Mouse (Mus musculus): ENCODE results near the gene Gpx3. TPM values are rescaled to one million over a fixed set of nuclear protein-coding genes. Genes with fewer than 3 reads are reported as not detected.

The Gpx3 gene
- polyA plus RNA-seq, 1 experiment from 2014 or later = 535 TPM

GRCm38 (mm10) chr11:54862621-54863520, 39.4 kb upstream of the Gpx3 start:
- Histone ChIP-seq H3K4me3 (ENCODE audit: low read depth, low read length) (no peak overlapping the region), H3K27me3 (replicated peaks; ENCODE audit: insufficient read depth, low read length) (no peaks in the 10 kb centered on the region), H3K9me3 (ENCODE audit: low read length) (no peaks in the 10 kb centered on the region), H3K4me1 (ENCODE audit: insufficient read depth, low read depth, low read length) (no peaks in the 10 kb centered on the region), H3K36me3 (ENCODE audit: insufficient read depth, low read length) (no peaks in the 10 kb centered on the region), H3K27ac (ENCODE audit: low read length) (no peak overlapping the region), H3K9ac (replicated peaks; ENCODE audit: low read depth) (no peak overlapping the region), H3K4me2 (replicated peaks; ENCODE audit: low read depth, low read length) (no peak overlapping the region)
- DNase-seq (ENCODE audit: low spot score) (peak; percentile 69), ATAC-seq (no peak)
- WGBS = 38% methylated on average over 10 of the region's 10 CpGs
- TF ChIP-seq EP300 (IDR thresholded peaks at IDR 0.05) = no peak
- peak; percentile 87 for TF ChIP-seq CTCF (IDR thresholded peaks at IDR 0.05)

- ATAC-seq (no peak), DNase-seq (ENCODE audit: low spot score) (no peak)
- Histone ChIP-seq H3K27me3 (replicated peaks; ENCODE audit: insufficient read depth, low read length) (no peaks in the 10 kb centered on the region), H3K9ac (replicated peaks; ENCODE audit: low read depth) (peak overlapping the region; percentile 78; the same call in 1 of the 2 replicates), H3K36me3 (ENCODE audit: insufficient read depth, low read length) (no peaks in the 10 kb centered on the region), H3K9me3 (ENCODE audit: low read length) (no peaks in the 10 kb centered on the region), H3K27ac (ENCODE audit: low read length) (peak overlapping the region; percentile 93), H3K4me1 (ENCODE audit: insufficient read depth, low read depth, low read length) (no peaks in the 10 kb centered on the region), H3K4me2 (replicated peaks; ENCODE audit: low read depth, low read length) (peak overlapping the region; percentile 83), H3K4me3 (ENCODE audit: low read depth, low read length) (peak overlapping the region; percentile 82)
- 66% methylated on average over 6 of the region's 6 CpGs for WGBS
- TF ChIP-seq CTCF (IDR thresholded peaks at IDR 0.05) (no peak), EP300 (IDR thresholded peaks at IDR 0.05) (no peak)
Observed at GRCm38 (mm10) chr11:54865330-54866085, 36.7 kb upstream of the Gpx3 start.

GRCm38 (mm10) chr11:54866119-54867048, 35.9 kb upstream of the Gpx3 start, which contains the start of gene Hint1:
Hint1 (plus strand) TSS chr11:54866383.
- H3K4me1 ChIP-seq (ENCODE audit: insufficient read depth, low read depth, low read length) = no peaks in the 10 kb centered on the region
- DNase-seq (ENCODE audit: low spot score) (peak; percentile 95), ATAC-seq (peak; percentile 90)
- H3K4me2 ChIP-seq (replicated peaks; ENCODE audit: low read depth, low read length) = peak within 1 kb of the TSS; percentile 83
- H3K27me3 ChIP-seq (replicated peaks; ENCODE audit: insufficient read depth, low read length) = no peaks in the 10 kb centered on the region
- H3K36me3 ChIP-seq (ENCODE audit: insufficient read depth, low read length) = peaks cover 5% of the 10 kb centered on the region; the same call in 1 of the 2 replicates
- WGBS = under 1% methylated on average over 68 of the region's 107 CpGs
- H3K4me3 ChIP-seq (ENCODE audit: low read depth, low read length) = peak within 1 kb of the TSS; percentile 82
- H3K9me3 ChIP-seq (ENCODE audit: low read length) = no peaks in the 10 kb centered on the region
- TF ChIP-seq EP300 (IDR thresholded peaks at IDR 0.05) (no peak), CTCF (IDR thresholded peaks at IDR 0.05) (peak; percentile 62)
- H3K9ac ChIP-seq (replicated peaks; ENCODE audit: low read depth) = peak within 1 kb of the TSS; percentile 78
- H3K27ac ChIP-seq (ENCODE audit: low read length) = peak within 1 kb of the TSS; percentile 93

GRCm38 (mm10) chr11:54867049-54867385, 35.2 kb upstream of the Gpx3 start:
- Histone ChIP-seq H3K27ac (ENCODE audit: low read length) (peak overlapping the region; percentile 93), H3K4me1 (ENCODE audit: insufficient read depth, low read depth, low read length) (no peaks in the 10 kb centered on the region), H3K36me3 (ENCODE audit: insufficient read depth, low read length) (peaks cover 11% of the 10 kb centered on the region; the same call in 1 of the 2 replicates), H3K9me3 (ENCODE audit: low read length) (no peaks in the 10 kb centered on the region), H3K9ac (replicated peaks; ENCODE audit: low read depth) (peak overlapping the region; percentile 78), H3K27me3 (replicated peaks; ENCODE audit: insufficient read depth, low read length) (no peaks in the 10 kb centered on the region), H3K4me3 (ENCODE audit: low read depth, low read length) (peak overlapping the region; percentile 82), H3K4me2 (replicated peaks; ENCODE audit: low read depth, low read length) (peak overlapping the region; percentile 83)
- 1% methylated on average over 5 of the region's 5 CpGs for WGBS
- TF ChIP-seq CTCF (IDR thresholded peaks at IDR 0.05) (no peak), EP300 (IDR thresholded peaks at IDR 0.05) (no peak)
- ATAC-seq (peak; percentile 13; the same call in 1 of the 2 replicates), DNase-seq (ENCODE audit: low spot score) (peak; percentile 69)

- WGBS = 67% methylated on average over 3 of the region's 3 CpGs
- ATAC-seq = no peak
- Histone ChIP-seq H3K4me3 (ENCODE audit: low read depth, low read length) (no peak overlapping the region), H3K4me1 (ENCODE audit: insufficient read depth, low read depth, low read length) (no peaks in the 10 kb centered on the region), H3K9me3 (ENCODE audit: low read length) (no peaks in the 10 kb centered on the region), H3K9ac (replicated peaks; ENCODE audit: low read depth) (no peak overlapping the region), H3K27ac (ENCODE audit: low read length) (no peak overlapping the region), H3K36me3 (ENCODE audit: insufficient read depth, low read length) (peaks cover 11% of the 10 kb centered on the region; the same call in 1 of the 2 replicates), H3K27me3 (replicated peaks; ENCODE audit: insufficient read depth, low read length) (no peaks in the 10 kb centered on the region), H3K4me2 (replicated peaks; ENCODE audit: low read depth, low read length) (no peak overlapping the region; the same call in 1 of the 2 replicates)
- TF ChIP-seq CTCF (IDR thresholded peaks at IDR 0.05) = no peak
- TF ChIP-seq EP300 (IDR thresholded peaks at IDR 0.05) = no peak
- no peak for DNase-seq (ENCODE audit: low spot score)
Observed at GRCm38 (mm10) chr11:54867903-54868434, 34.3 kb upstream of the Gpx3 start.
